Mouse (Mus musculus) thymus, adult 18-20 months (tissue): ENCODE measurements around the gene G6pc2.

Experiments used
- DNase-seq, 2 experiments: peaks; one replicate each; pipeline ENCODE4 v3.0.0; 2022; ENCODE audit warnings: mixed read lengths in 2 of 2

Gene G6pc2

GRCm38 (mm10) chr2:69244924-69245323 is 34.1 kb downstream of the G6pc2 start:
- DNase-seq = no peak

- DNase-seq = no peak
Observed at GRCm38 (mm10) chr2:69247081-69247480, 36.2 kb downstream of the G6pc2 start.

- DNase-seq = no peak
Observed at GRCm38 (mm10) chr2:69248221-69248755, 37.4 kb downstream of the G6pc2 start.

DNA sequence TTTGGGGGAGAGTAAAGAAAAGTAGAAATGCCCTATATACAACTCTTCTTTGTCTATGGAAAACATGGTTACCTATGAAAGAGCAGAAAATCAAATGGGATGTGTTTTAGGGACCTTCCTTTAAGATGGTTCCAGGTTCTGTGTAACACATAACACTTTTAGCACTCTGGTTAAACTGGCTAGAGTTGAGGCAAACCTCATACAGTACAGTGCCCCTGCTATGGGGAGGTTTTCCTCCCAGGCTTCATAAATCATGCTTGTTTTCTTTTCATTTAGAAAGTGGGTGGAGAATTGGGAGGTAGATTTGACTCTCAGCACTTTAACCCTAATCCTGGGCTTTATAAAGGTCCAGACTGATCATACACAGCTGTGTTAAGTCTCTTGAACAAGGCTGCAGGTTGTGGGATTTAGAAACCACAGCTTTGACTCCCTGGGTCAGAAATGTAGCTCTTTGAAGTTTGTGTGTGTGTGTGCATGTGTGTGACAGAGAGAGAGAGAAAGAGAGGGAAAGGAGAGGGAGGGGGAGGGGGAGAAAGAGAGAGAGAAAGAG is 53.3 kb downstream of the G6pc2 start:
- no peak for DNase-seq

- no peak for DNase-seq
Observed at GRCm38 (mm10) chr2:69275875-69276274, 65.0 kb downstream of the G6pc2 start.
